In genomic region chr11:6411684-6412083, GRCm38 (mm10) we compare ENCODE assay signal across 9 mouse cellular contexts. TPM values are rescaled to one million over a fixed set of nuclear protein-coding genes. Genes with fewer than 3 reads are reported as not detected.
A peak's percentile ranks its signal among the peaks of the same experiment; 100 is the strongest.
DNase-seq lines count a peak whose midpoint lies in the region; ATAC-seq lines count a peak whose summit lies in the region.
"Had no signal": no experiment of that assay in that cellular context is flagged by ENCODE, and none has a peak within 500 bp of the region (broad histone marks: within the 10 kb centered on the region; RNA-seq: fewer than 3 reads in every experiment).

No protein-coding gene starts in this region.

- H3K27me3 ChIP-seq in hindbrain, embryonic 14.5 days (ENCODE audit: control insufficient read depth, insufficient read depth, low read length), result no peaks in the 10 kb centered on the region
- no peaks in the 10 kb centered on the region for H3K27me3 ChIP-seq in hindbrain, embryonic 12.5 days
- H3K27me3 ChIP-seq: embryonic facial prominence, embryonic 12.5 days had no signal

- no peak for ATAC-seq in hindbrain, embryonic 14.5 days (ENCODE audit: low FRiP score)
- no peak for ATAC-seq in hindbrain, embryonic 12.5 days (ENCODE audit: low FRiP score)

- H3K9ac ChIP-seq in hindbrain, embryonic 14.5 days, result no peak overlapping the region
- H3K9ac ChIP-seq in hindbrain, embryonic 12.5 days, result no peak overlapping the region
- H3K9ac ChIP-seq: embryonic facial prominence, embryonic 12.5 days had no signal

- peak; percentile 83 for DNase-seq in hindbrain, embryonic 14.5 days (ENCODE audit: low spot score)
- DNase-seq in R1 (ENCODE audit: low read depth, low spot score), result peak; percentile 84
- peak; percentile 56 to 85 for DNase-seq in cerebellum, postnatal 4 days (ENCODE audit: low spot score in 2 of 2)
- DNase-seq in heart, postnatal 14 days, result peak; percentile 87 to 93
- DNase-seq in left cerebral cortex, postnatal 36 days (ENCODE audit: low spot score in 2 of 2), result peak; percentile 74 to 81
- DNase-seq in ovary, postnatal 14 days (ENCODE audit: low spot score), result peak; percentile 87
- peak; percentile 81 for DNase-seq in thymus, postnatal 25 days

- WGBS in hindbrain, embryonic 14.5 days, result 2% methylated on average over 5 of the region's 5 CpGs
- WGBS in hindbrain, embryonic 12.5 days, result 6% methylated on average over 5 of the region's 5 CpGs

- no peak overlapping the region for H3K4me2 ChIP-seq in hindbrain, embryonic 14.5 days (replicated peaks)
- no peak overlapping the region for H3K4me2 ChIP-seq in hindbrain, embryonic 12.5 days (replicated peaks)
- H3K4me2 ChIP-seq: embryonic facial prominence, embryonic 12.5 days had no signal

- no peaks in the 10 kb centered on the region for H3K9me3 ChIP-seq in hindbrain, embryonic 14.5 days (ENCODE audit: control insufficient read depth, low read length)
- no peaks in the 10 kb centered on the region for H3K9me3 ChIP-seq in hindbrain, embryonic 12.5 days (replicated peaks)
- H3K9me3 ChIP-seq: embryonic facial prominence, embryonic 12.5 days had no signal

- no peak overlapping the region for H3K27ac ChIP-seq in hindbrain, embryonic 14.5 days
- no peak overlapping the region for H3K27ac ChIP-seq in hindbrain, embryonic 12.5 days
- H3K27ac ChIP-seq: embryonic facial prominence, embryonic 12.5 days had no signal

- peaks cover 8% of the 10 kb centered on the region for H3K4me1 ChIP-seq in hindbrain, embryonic 14.5 days (replicated peaks; ENCODE audit: control insufficient read depth, insufficient read depth, low read length)
- peaks cover 14% of the 10 kb centered on the region for H3K4me1 ChIP-seq in hindbrain, embryonic 12.5 days

- no peaks in the 10 kb centered on the region for H3K36me3 ChIP-seq in hindbrain, embryonic 14.5 days (replicated peaks; ENCODE audit: control insufficient read depth, insufficient read depth)
- H3K36me3 ChIP-seq in hindbrain, embryonic 12.5 days, result 0 out of 2 replicates have a peak, but pooled peaks cover 4% of the 10 kb centered on the region
- H3K36me3 ChIP-seq: embryonic facial prominence, embryonic 12.5 days had no signal

- intact Hi-C loops in heart, postnatal 14 days (cut with DNase I), result loop anchor here (2.0 kb wide), 1 partner anchor 45 kb away; no protein-coding TSS in a partner anchor
- intact Hi-C loops in left cerebral cortex, postnatal 36 days (cut with DNase I), result no loop called here

- no peak overlapping the region for H3K4me3 ChIP-seq in hindbrain, embryonic 14.5 days (replicated peaks; ENCODE audit: low read length)
- H3K4me3 ChIP-seq in hindbrain, embryonic 12.5 days, result no peak overlapping the region
- H3K4me3 ChIP-seq: embryonic facial prominence, embryonic 12.5 days had no signal

RNA-seq across cellular contexts. Expression of gene Ppia, which starts 3.6 kb away (rescaled TPM):
- polyA plus RNA-seq in hindbrain, embryonic 14.5 days (2014; fragmentation: Nextera tagmentation; extraction: Ambion mirVana), result 4,304 and 4,427 TPM in 2 replicates
- polyA plus RNA-seq in hindbrain, embryonic 12.5 days (2016; fragmentation: Nextera tagmentation; extraction: Ambion mirVana), result 4,150 and 4,164 TPM in 2 replicates
- total RNA-seq in heart, postnatal 14 days (2021), result 100 to 1,000 TPM; 500 to 603 TPM
- 1,000 to 10,000 TPM; 1,722 to 2,059 TPM for total RNA-seq in left cerebral cortex, postnatal 36 days (2021)

RNA-seq across cellular contexts. Expression of gene Zmiz2, which starts 22.8 kb away (rescaled TPM):
- polyA plus RNA-seq in hindbrain, embryonic 14.5 days (2014; fragmentation: Nextera tagmentation; extraction: Ambion mirVana), result 31.7 and 33.5 TPM in 2 replicates
- 21.5 and 22.4 TPM in 2 replicates for polyA plus RNA-seq in hindbrain, embryonic 12.5 days (2016; fragmentation: Nextera tagmentation; extraction: Ambion mirVana)
- 10 to 100 TPM; 41.1 to 42.5 TPM for total RNA-seq in heart, postnatal 14 days (2021)
- 100 to 1,000 TPM; 222 to 224 TPM for total RNA-seq in left cerebral cortex, postnatal 36 days (2021)

RNA-seq across cellular contexts. Expression of gene H2afv, which starts 32.6 kb away (rescaled TPM):
- 239 and 249 TPM in 2 replicates for polyA plus RNA-seq in hindbrain, embryonic 14.5 days (2014; fragmentation: Nextera tagmentation; extraction: Ambion mirVana)
- polyA plus RNA-seq in hindbrain, embryonic 12.5 days (2016; fragmentation: Nextera tagmentation; extraction: Ambion mirVana), result 520 and 591 TPM in 2 replicates
- total RNA-seq in heart, postnatal 14 days (2021), result 10 to 100 TPM; 57.1 to 59.4 TPM
- total RNA-seq in left cerebral cortex, postnatal 36 days (2021), result 10 to 100 TPM; 41.4 to 43.4 TPM

Comparison
In these comparisons a context has a peak if more than half of its experiments do, and no peak if none do; other contexts are left out.
1. RNA of gene Zmiz2, which starts 22.8 kb away (total RNA-seq): 222 to 224 TPM in left cerebral cortex, postnatal 36 days; 41.1 to 42.5 TPM in heart, postnatal 14 days; every median in the first group is over 4 times any median in the second.
2. Peak in every context shown above with its lines, with median percentiles within 50 percentile points of each other: DNase-seq.